Mouse (Mus musculus) kidney, adult 2 months (tissue): ENCODE results near the gene Zfp282.

Experiments used
- CTCF ChIP-seq: fragments of 200-500 bp; conservative IDR thresholded peaks from 2 replicates; pipeline ENCODE4 v1.5.1; 2011; ENCODE audit warnings: low read depth, mild to moderate bottlenecking, control low read depth, low read length, moderate library complexity, mixed read lengths; ENCODE audit not compliant: insufficient read depth, insufficient read length
- POLR2A ChIP-seq: fragments of 200-500 bp; IDR thresholded peaks from one replicate; pipeline ENCODE4 v1.6.1; 2011; ENCODE audit warnings: low read depth, low read length, control low read depth

- TF ChIP-seq POLR2A (no peak), CTCF (no peak)
These were observed 31.2 kb upstream of the Zfp282 start for GRCm38 (mm10) chr6:47845779-47846178.
